Mouse (Mus musculus) kidney, embryonic 14.5 days (tissue): ENCODE measurements at regions not wholly inside any gene's neighbourhood (a gene's known extent, or its start where the extent isn't known, plus 50 kb on each side); places are given as distances from the start of the nearest gene placed in this dataset.

Experiments used
- ATAC-seq: fragments of 200-750 bp; cut with Nextera tagmentation; 2 replicates; pipeline ENCODE4 v1.8.0; 2017; ENCODE audit warnings: moderate number of reproducible peaks, mild to moderate bottlenecking, moderate TSS enrichment, moderate library complexity; ENCODE audit not compliant: low FRiP score, low TSS enrichment
- H3K27ac ChIP-seq: fragments of 300-500 bp; sonication (generic); 2 replicates; pipeline ENCODE4 v1.5.1; 2014; ENCODE audit warnings: low read depth, mild to moderate bottlenecking, low read length, moderate library complexity, mixed read lengths
- H3K27me3 ChIP-seq: fragments of 300-500 bp; sonication (generic); 2 replicates; pipeline ENCODE4 v1.6.1; 2014; ENCODE audit warnings: mild to moderate bottlenecking, low read length; ENCODE audit not compliant: control insufficient read depth, insufficient read depth
- H3K36me3 ChIP-seq: fragments of 300-500 bp; sonication (generic); 2 replicates; pipeline ENCODE4 v1.6.1; 2014; ENCODE audit warnings: low read length, mixed read lengths; ENCODE audit not compliant: control insufficient read depth, insufficient read depth
- H3K4me1 ChIP-seq: fragments of 300-500 bp; sonication (generic); 2 replicates; pipeline ENCODE4 v1.6.1; 2014; ENCODE audit warnings: low read length, mixed read lengths; ENCODE audit not compliant: control insufficient read depth, insufficient read depth
- H3K4me2 ChIP-seq: fragments of 300-500 bp; sonication (generic); replicated peaks from 2 replicates; pipeline ENCODE4 v1.6.1; 2014; ENCODE audit warnings: low read depth, mild to moderate bottlenecking, low read length
- H3K4me3 ChIP-seq: fragments of 300-500 bp; sonication (generic); 2 replicates; pipeline ENCODE4 v1.5.1; 2014; ENCODE audit warnings: mild to moderate bottlenecking, low read length
- H3K9ac ChIP-seq: fragments of 300-500 bp; sonication (generic); 2 replicates; pipeline ENCODE4 v1.6.1; 2014; ENCODE audit warnings: low read depth, mild to moderate bottlenecking, low read length, moderate library complexity
- H3K9me3 ChIP-seq: fragments of 300-500 bp; sonication (generic); 2 replicates; pipeline ENCODE4 v1.6.1; 2016; ENCODE audit warnings: low read length; ENCODE audit not compliant: control insufficient read depth
- whole genome bisulfite sequencing: fragments of 180-500 bp; shearing (Covaris S2); extraction: QIAGEN DNeasy Blood & Tissue Kit; methylation state at CpG from one replicate; pipeline ENCODE4 v1.1.7; 2014; 5-methylcytosine and 5-hydroxymethylcytosine counted together

DNA sequence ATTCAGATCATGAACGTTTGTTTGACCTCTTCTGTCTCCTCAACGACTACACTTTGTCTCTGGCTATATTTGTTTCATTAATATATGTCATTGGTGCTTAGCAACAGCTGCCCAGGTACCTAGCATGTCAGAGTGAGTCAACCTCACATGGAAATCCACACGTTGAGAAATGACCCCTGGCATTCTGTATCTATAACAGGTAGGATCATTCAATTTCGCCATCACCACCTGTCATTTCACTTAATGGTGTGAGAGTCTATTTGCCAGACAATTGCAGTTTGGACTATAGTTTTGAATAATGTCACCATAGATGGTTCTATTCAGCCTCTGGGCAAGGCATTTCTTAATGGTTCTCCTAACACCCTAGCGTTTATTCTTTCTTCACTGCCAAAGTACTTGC, 50.3 kb upstream of the Fshr start:
- no peak for ATAC-seq
- Histone ChIP-seq H3K4me2 (no peak overlapping the region), H3K9me3 (no peaks in the 10 kb centered on the region), H3K36me3 (no peaks in the 10 kb centered on the region), H3K4me1 (no peaks in the 10 kb centered on the region), H3K4me3 (no peak overlapping the region), H3K9ac (no peak overlapping the region), H3K27ac (no peak overlapping the region), H3K27me3 (no peaks in the 10 kb centered on the region)
- WGBS: 72% methylated on average over 5 of the region's 5 CpGs
